Mouse (Mus musculus): Measurements from ENCODE around the gene Hspb1.

- TF ChIP-seq EP300 (IDR thresholded peaks at IDR 0.05; ENCODE audit: low read depth) = no peak
- TF ChIP-seq CTCF (IDR thresholded peaks at IDR 0.05; ENCODE audit: low read depth) = no peak
Measured at GRCm38 (mm10) chr5:135906846-135907245, 19.1 kb downstream of the Hspb1 start.

All from liver, embryonic 14.5 days (tissue).